Mouse (Mus musculus) T-helper 2 cell (primary cell): Measurements from ENCODE around the gene Atrnl1.

ENCODE experiments used
- in situ Hi-C: fragments of 300-600 bp; cut with MboI, MseI; formaldehyde crosslinking; loops from one replicate; pipeline ENCODE4 v1.15.1; 2025; ENCODE audit warnings: high pct_unique_total_duplicates

Gene Atrnl1

GRCm38 (mm10) chr19:57610476-57611261 lies at the start of gene Atrnl1:
Gene Atrnl1, plus strand, starts transcription at chr19:57611034.
- in situ Hi-C loops = no loop called here

- in situ Hi-C loops = no loop called here
Measured at GRCm38 (mm10) chr19:57561486-57561885, 49.3 kb upstream of the Atrnl1 start.

- in situ Hi-C loops = no loop called here
Measured at GRCm38 (mm10) chr19:57569040-57569439, 41.8 kb upstream of the Atrnl1 start.

GRCm38 (mm10) chr19:57572360-57573237 lies 38.2 kb upstream of the Atrnl1 start:
- in situ Hi-C loops = no loop called here

GRCm38 (mm10) chr19:57573470-57573869 lies 37.4 kb upstream of the Atrnl1 start:
- in situ Hi-C loops = no loop called here

GRCm38 (mm10) chr19:57575027-57575426 lies 35.8 kb upstream of the Atrnl1 start:
- in situ Hi-C loops = no loop called here

GRCm38 (mm10) chr19:57576836-57577235 lies 34.0 kb upstream of the Atrnl1 start:
- in situ Hi-C loops = no loop called here

- in situ Hi-C loops = no loop called here
Measured at GRCm38 (mm10) chr19:57577256-57577655, 33.6 kb upstream of the Atrnl1 start.

GRCm38 (mm10) chr19:57580962-57581361 lies 29.9 kb upstream of the Atrnl1 start:
- in situ Hi-C loops = loop anchor here (5.0 to 10.0 kb wide), 2 partner anchors 74 to 144 kb away; no protein-coding TSS in a partner anchor

GRCm38 (mm10) chr19:57585231-57585792 lies 25.5 kb upstream of the Atrnl1 start:
- in situ Hi-C loops = loop anchor here (10.0 kb wide), 1 partner anchor 139 kb away; no protein-coding TSS in a partner anchor

GRCm38 (mm10) chr19:57586172-57586571 lies 24.7 kb upstream of the Atrnl1 start:
- in situ Hi-C loops = loop anchor here (10.0 kb wide), 1 partner anchor 139 kb away; no protein-coding TSS in a partner anchor

GRCm38 (mm10) chr19:57589516-57589915 lies 21.3 kb upstream of the Atrnl1 start:
- in situ Hi-C loops = loop anchor here (10.0 kb wide), 1 partner anchor 135 kb away; no protein-coding TSS in a partner anchor

GRCm38 (mm10) chr19:57590895-57591294 lies 19.9 kb upstream of the Atrnl1 start:
- in situ Hi-C loops = no loop called here

GRCm38 (mm10) chr19:57591631-57592030 lies 19.2 kb upstream of the Atrnl1 start:
- in situ Hi-C loops = no loop called here

GRCm38 (mm10) chr19:57592355-57592754 lies 18.5 kb upstream of the Atrnl1 start:
- in situ Hi-C loops = no loop called here

GRCm38 (mm10) chr19:57599126-57599525 lies 11.7 kb upstream of the Atrnl1 start:
- in situ Hi-C loops = no loop called here

GRCm38 (mm10) chr19:57600233-57600929 lies 10.5 kb upstream of the Atrnl1 start:
- in situ Hi-C loops = no loop called here

GRCm38 (mm10) chr19:57600930-57601328 lies 9.9 kb upstream of the Atrnl1 start:
- in situ Hi-C loops = no loop called here

- in situ Hi-C loops = no loop called here
Measured at GRCm38 (mm10) chr19:57603593-57603992, 7.2 kb upstream of the Atrnl1 start.

GRCm38 (mm10) chr19:57605941-57606340 lies 4.9 kb upstream of the Atrnl1 start:
- in situ Hi-C loops = no loop called here

GRCm38 (mm10) chr19:57606351-57606750 lies 4.5 kb upstream of the Atrnl1 start:
- in situ Hi-C loops = no loop called here
